Mouse (Mus musculus): Measurements from ENCODE around the gene Denr.

Denr gene

GRCm38 (mm10) chr5:123906976-123907630 lies at the start of gene Denr:
Gene Denr, plus strand, starts transcription at chr5:123907175.
- peak; percentile 99 for DNase-seq

DNA sequence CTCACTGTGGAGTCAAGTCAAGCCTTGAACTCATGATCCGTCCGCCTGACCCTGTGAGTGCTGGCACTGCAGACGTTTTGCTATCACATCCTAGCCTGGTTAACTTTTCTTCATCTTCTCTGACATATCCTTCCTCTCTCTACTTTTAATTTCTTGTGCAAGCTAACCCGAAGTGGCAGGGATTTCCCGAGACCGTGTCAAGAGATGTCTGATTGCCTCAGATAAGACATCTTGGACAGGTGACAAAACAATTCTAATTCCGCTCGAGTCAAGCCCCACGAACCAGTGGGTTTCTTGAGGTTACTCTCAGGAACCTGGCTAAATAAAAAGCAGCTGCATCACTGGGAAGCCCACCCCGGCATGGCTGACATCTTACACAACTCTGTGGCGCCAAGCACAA lies 48.2 kb upstream of the Denr start:
- DNase-seq, result no peak

GRCm38 (mm10) chr5:123862374-123863350 lies 44.3 kb upstream of the Denr start:
- DNase-seq, result no peak

DNA sequence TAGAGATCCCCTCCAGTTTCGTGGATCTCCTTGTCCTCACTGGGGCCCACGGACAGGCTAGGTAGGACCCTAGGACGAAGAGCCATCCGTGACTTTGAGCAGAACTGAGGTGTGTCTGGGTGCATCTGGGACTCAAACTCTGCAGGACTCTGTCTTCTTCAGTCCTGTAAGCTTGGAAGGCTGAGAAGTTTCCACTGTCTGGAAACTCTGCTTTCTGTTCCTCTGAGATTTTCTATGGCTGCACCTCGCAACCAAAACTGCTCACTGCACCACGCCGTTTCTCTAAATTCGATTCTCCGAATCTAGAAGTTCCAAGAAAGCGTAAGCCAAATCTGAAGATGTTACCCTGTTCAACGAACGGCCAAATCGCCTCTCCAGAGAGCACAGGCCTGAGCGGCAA lies 43.0 kb upstream of the Denr start:
- DNase-seq, result no peak

DNA sequence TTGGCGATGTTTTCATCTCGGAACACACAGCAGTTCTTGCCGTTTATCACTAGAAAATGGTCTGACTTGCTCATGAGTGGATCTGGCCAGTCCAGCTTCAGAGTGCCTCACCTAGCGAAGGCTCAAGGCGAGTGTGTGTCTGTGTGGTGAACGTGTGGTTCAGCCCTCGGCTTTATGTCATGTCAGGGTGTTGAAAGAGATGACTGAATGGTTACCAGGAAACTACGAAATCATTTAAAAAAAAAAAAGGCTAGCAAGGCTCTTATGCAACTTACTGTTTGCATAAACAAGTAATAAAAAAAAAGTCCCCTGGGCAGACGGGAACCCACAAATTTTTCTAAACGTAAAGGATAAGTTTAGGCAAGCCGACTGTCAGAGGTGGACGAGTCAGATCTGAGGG lies 41.6 kb upstream of the Denr start, which contains the start of gene Hcar2:
Hcar2 (minus strand) TSS at position 135 of the 400 bp plus-strand sequence.
- no peak for DNase-seq

DNA sequence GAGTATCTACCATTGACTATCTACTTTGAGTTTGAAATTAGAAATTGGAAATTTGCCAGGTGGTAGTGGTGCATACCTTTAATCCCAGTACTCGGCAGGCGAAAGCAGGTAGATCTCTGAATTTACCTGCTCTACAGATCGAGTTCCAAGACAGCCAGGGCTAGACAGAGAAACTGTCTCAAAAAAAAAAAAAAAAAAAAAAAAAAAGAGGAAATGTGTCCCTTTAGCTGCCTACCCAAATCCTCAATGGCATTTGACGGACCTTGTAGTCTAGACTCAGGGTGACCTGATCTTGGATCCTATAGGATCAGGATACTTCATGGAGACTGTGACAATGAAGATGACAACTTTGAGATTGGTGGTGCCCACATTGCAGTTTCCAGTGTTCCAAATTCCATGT lies 40.5 kb upstream of the Denr start:
- DNase-seq, result no peak

DNA sequence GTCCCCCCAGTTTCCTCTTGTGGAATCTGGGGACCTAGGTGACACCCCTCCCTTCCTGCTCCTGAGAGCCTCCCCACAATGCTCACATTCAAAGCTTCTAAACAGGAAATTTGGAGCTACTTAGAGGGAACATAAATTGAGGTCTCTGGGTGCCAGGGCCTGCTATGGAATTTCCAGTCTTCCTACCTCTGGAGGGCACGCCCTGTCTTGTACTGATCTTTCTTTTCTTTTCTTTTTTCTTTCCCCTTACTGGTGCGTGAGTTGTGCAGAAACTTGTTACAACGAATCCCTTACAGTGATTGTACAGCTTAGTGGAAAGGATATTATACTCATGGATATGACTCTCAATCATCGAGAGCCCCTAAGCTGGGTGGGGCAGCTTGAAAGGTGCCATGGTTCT lies 37.4 kb upstream of the Denr start:
- no peak for DNase-seq

- DNase-seq, result no peak
These were observed 32.8 kb upstream of the Denr start for GRCm38 (mm10) chr5:123874177-123874576.

- no peak for DNase-seq
These were observed 28.9 kb upstream of the Denr start for GRCm38 (mm10) chr5:123878056-123878455.

DNA sequence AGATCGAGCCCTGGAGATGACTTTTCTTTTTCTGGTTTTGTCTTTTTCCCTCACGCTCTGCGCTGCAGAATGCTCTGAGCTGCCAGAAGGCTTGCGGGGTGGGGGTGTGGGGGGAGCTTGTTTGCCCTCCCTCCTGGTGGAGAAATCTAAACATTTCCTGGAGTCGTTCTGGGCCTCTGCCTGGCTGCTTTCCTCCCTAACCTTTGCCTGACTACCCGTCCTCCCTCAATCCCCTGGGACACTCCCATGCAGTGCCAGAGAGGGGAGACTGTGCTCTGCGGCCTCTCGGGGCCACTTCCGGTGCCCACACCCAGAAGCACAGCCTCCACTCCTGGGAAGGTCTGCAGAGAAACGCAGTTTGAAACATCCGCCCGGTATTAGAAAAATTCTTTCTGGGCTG lies 27.0 kb upstream of the Denr start, which contains the start of gene Hcar1:
Hcar1 (minus strand) TSS at position 93 of the 400 bp plus-strand sequence.
- DNase-seq, result peak; percentile 18

DNA sequence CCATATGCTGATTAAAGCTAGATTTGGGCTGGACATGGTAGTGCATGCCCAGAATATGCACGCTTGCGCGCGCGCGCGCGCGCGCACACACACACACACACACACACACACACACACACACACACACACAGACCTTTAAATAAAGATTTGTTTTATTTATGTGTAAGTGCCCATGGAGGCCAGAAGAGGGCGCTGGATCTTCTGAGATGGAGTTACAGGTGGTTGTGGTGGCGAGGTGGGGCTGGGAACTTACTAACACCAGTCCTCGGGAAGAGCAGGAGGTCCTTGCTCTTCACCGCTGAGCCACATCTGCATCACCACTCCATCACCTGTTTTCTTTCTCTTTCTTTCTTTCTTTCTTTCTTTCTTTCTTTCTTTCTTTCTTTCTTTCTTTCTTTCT lies 26.2 kb upstream of the Denr start:
- no peak for DNase-seq

DNA sequence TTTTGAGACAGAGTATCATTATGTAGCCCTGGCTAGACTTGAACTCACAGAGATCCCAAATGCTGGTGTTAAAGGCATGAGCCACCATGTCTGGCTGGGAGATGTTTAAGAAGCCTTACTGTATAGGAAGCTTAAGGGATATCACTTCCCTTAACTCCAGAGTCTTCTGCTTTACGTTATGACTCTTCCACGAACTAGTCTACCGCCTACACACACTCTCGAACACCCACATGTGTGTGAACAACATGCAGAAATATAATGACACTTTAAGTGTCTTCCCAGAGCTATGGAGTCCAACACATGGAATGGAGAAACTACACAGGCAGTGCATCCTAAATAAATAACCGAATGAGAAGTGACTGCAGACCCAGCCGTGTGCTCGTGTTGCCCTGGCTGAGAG lies 23.1 kb upstream of the Denr start:
- no peak for DNase-seq

DNA sequence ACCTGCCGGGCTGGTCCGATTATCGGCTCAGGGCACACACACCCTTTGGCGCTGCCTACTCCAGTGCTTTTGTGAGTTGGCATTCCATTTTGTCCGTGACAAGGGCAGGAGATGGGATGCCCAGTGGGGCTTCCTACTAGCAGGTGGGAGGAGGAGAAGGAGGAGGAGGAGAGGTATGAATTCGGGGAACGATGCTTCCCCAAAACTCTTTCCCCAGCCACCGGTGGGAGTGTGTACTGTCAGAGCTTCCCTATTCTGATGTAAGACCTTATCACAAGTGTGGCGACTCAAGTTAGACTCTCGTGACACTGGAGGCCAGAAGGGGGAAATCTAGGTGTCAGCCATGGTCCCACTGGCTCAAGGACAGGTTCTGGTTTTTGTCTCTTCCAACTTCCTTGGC lies 22.6 kb upstream of the Denr start:
- no peak for DNase-seq

- no peak for DNase-seq
These were observed 20.6 kb upstream of the Denr start for GRCm38 (mm10) chr5:123886365-123886764.

- no peak for DNase-seq
These were observed 16.7 kb upstream of the Denr start for GRCm38 (mm10) chr5:123890312-123890711.

DNA sequence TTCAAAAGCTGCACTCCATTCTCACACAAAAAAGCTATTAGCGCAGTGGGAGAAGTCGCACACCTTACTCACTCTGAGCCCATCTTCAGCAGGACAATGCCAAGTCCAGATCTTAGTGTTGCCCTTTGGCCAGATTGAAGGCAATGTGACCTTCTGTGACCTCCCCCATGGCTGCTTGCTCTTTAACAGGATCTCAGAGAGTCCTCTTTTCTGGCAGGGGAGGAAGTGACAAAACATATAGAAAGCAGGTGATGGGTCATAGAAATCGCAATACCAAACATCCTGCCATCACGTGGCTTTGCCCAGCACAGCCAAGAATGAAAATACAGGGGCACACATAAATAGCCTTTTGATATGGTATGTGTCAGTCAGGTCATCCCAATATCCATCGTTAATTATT lies 16.0 kb upstream of the Denr start:
- DNase-seq, result no peak

DNA sequence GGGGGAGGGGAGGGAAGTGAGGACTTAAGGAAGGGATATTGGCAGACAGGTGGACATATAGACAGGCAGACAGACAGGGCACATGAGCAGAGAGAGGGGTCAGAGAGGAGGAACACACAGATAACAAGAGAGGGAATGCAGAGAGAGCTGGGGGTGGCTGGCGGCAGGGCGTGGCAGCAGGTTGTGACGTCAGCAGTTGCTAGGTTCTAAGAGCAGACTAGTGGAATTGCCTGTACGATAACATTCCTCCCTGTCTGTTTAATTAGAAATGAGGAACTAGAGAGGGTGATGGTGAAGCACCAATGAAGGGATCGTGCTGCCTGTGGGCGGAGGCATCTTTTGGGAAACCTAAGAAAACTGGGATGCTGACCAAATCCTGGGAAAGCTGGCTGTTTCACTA lies 15.3 kb upstream of the Denr start:
- no peak for DNase-seq

DNA sequence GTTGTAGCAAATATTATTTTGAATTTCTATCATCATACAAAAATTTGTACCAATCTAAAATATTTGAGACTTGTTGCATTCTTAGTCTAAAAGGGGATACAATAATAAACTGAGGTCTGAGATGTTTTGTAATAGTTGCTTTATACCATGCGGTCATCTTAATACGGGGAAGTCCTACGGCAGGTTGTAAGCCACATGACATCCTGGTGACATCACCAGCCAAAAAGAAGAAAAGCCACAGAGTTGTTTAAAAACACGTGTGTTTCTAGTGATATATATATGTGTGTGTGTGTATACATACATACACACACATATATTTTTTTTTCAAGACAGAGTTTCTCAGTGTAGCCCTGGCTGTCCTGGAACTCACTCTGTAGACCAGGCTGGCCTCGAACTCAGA lies 13.5 kb upstream of the Denr start:
- DNase-seq, result no peak

GRCm38 (mm10) chr5:123896395-123896794 lies 10.6 kb upstream of the Denr start:
- DNase-seq, result no peak

DNA sequence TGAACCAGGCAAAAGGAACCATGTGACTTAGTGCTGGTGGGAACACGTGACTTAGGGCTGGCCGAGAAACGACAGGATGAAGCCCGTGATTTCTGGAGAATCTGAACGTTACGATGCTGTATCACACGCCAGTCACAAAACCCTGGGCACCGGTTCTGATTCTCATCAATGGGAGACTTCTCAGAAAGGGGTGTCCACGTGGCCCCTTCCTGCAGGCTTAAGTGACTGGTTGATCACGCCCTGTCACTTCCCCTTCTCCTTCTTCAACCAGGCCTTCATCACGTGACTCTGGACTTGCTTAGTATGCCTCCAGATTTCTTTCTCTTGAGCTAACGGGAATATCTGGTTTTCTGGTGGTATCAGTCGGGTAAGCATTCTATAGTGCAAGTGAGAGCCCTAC lies 9.6 kb upstream of the Denr start:
- no peak for DNase-seq

- DNase-seq, result no peak
These were observed 2.8 kb upstream of the Denr start for GRCm38 (mm10) chr5:123904059-123904672.

DNA sequence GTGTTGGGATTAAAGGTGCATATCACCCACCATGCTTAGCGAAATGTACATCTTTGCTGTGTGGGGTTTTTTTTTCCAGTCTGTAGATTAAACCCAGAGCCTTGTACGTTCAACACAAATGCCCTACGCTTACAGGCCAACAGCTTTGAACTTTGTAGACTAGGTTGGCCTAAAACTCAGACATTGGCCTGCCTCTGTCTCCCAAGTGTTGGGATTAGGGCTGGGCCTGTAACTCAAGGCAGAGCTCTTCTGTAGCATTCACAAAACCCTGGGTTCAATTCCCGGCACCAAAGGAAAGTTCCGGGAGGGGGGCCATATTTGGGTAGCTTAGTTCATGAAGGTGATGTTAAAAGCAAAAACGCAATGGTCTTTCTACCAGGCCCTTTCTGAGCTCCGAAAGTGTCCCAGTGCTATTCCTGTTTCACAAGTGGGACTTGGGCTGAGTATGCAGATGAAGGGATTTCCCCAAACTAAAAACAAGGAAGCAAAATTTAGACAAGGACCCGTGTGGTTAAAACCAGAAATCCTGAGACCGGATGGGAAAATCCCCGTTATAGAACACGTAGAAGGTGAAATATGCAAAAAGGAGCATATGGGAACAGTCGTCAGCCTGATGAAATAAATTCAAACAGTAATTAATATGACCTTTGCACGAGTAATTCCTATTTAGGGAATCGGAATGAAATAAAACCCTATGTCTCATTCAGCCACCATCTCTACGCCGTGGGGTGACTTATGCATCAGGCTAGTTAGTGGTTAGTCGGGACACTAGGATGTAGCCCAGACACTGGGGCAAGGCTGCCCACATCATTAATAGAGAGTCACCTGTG lies 614 bp upstream of the Denr start:
- DNase-seq, result no peak

GRCm38 (mm10) chr5:123907631-123907977 lies 629 bp downstream of the Denr start:
- DNase-seq, result no peak

Measured in kidney, adult 18-20 months (tissue).